Mouse (Mus musculus) liver, postnatal 0 days (tissue): ENCODE results near the gene Smim11. TPM values are rescaled to one million over a fixed set of nuclear protein-coding genes. Genes with fewer than 3 reads are reported as not detected.

Experiments
- ATAC-seq: fragments of 200-750 bp; cut with Nextera tagmentation; 2 replicates; pipeline ENCODE4 v1.8.0; 2017; ENCODE audit warnings: mild to moderate bottlenecking, moderate library complexity
- DNase-seq: peaks from one replicate; pipeline ENCODE4 v3.0.0-alpha.2; 2016
- H3K27ac ChIP-seq: fragments of 300-500 bp; sonication (generic); 2 replicates; pipeline ENCODE4 v1.5.1; 2014; ENCODE audit warnings: antibody characterized with exemption, moderate library complexity, mild to moderate bottlenecking, low read depth
- H3K27me3 ChIP-seq: fragments of 300-500 bp; sonication (generic); 2 replicates; pipeline ENCODE4 v1.6.1; 2014; ENCODE audit warnings: low read length, control low read depth, mixed read lengths; ENCODE audit not compliant: insufficient read depth
- H3K36me3 ChIP-seq: fragments of 300-500 bp; sonication (generic); replicated peaks from 2 replicates; pipeline ENCODE4 v1.6.1; 2014; ENCODE audit warnings: mild to moderate bottlenecking, control low read depth, low read length, moderate library complexity, mixed read lengths; ENCODE audit not compliant: insufficient read depth
- H3K4me1 ChIP-seq: fragments of 300-500 bp; sonication (generic); 2 replicates; pipeline ENCODE4 v1.6.1; 2014; ENCODE audit warnings: antibody characterized with exemption, mild to moderate bottlenecking, control low read depth; ENCODE audit not compliant: insufficient read depth
- H3K4me2 ChIP-seq: fragments of 300-500 bp; sonication (generic); 2 replicates; pipeline ENCODE4 v1.6.1; 2014; ENCODE audit warnings: low read depth, mild to moderate bottlenecking, low read length, moderate library complexity, mixed read lengths
- H3K4me3 ChIP-seq: fragments of 300-500 bp; sonication (generic); 2 replicates; pipeline ENCODE4 v1.5.1; 2014; ENCODE audit warnings: low read depth, low read length
- H3K9ac ChIP-seq: fragments of 300-500 bp; sonication (generic); replicated peaks from 2 replicates; pipeline ENCODE4 v1.6.1; 2014; ENCODE audit warnings: mild to moderate bottlenecking, moderate library complexity
- H3K9me3 ChIP-seq: fragments of 300-500 bp; sonication (generic); 2 replicates; pipeline ENCODE4 v1.6.1; 2016; ENCODE audit warnings: mild to moderate bottlenecking, control low read depth, low read length, mixed read lengths
- CTCF ChIP-seq: sonication (generic); IDR thresholded peaks from 2 replicates; pipeline ENCODE4 v1.5.1; 2016; ENCODE audit warnings: antibody characterized with exemption, low read depth
- EP300 ChIP-seq: IDR thresholded peaks from 2 replicates; pipeline ENCODE4 v1.6.1; 2016; ENCODE audit warnings: antibody characterized with exemption, low read depth, mild to moderate bottlenecking
- WGBS: fragments of 180-500 bp; shearing (Covaris S2); extraction: QIAGEN DNeasy Blood & Tissue Kit; methylation state at CpG from one replicate; pipeline ENCODE4 v1.1.7; 2014; ENCODE audit not compliant: insufficient replicate concordance; 5-methylcytosine and 5-hydroxymethylcytosine counted together
- polyA plus RNA-seq: library from polyadenylated mRNA; unstranded; fragments of >200 nt; fragmentation: Nextera tagmentation; extraction: Ambion mirVana; gene quantifications from 2 replicates; pipeline ENCODE4 v1.2.1, GENCODE M21; 2015

The Smim11 gene
- polyA plus RNA-seq, 1 experiment from 2014 or later = 42.5 TPM

DNA sequence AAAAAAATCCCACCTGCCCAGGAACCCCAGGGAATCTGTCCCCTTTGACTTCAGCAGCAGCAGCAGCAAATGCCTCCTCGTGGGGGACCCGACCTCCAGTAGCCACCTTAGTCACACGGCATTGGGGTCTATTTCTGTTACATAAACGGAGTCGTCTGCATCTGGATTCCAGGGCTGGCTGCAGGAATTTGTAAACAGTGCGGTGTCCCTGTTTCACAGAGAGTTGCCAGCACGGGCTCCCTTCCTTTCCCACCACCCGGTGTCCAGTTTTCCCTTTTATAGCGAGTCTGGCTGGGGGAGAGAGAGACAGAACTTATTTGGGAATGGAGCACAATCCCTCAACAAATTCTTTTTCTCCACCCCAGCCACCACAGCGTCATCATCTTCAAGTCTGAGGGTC is 16.0 kb upstream of the Smim11 start:
- TF ChIP-seq EP300 (no peak), CTCF (no peak)
- ATAC-seq = no peak
- Histone ChIP-seq H3K27me3 (no peaks in the 10 kb centered on the region), H3K36me3 (no peaks in the 10 kb centered on the region), H3K4me1 (no peaks in the 10 kb centered on the region), H3K27ac (no peak overlapping the region), H3K4me3 (no peak overlapping the region), H3K4me2 (no peak overlapping the region), H3K9ac (no peak overlapping the region), H3K9me3 (no peaks in the 10 kb centered on the region)
- no peak for DNase-seq
- 30% methylated on average over 10 of the region's 10 CpGs for WGBS

DNA sequence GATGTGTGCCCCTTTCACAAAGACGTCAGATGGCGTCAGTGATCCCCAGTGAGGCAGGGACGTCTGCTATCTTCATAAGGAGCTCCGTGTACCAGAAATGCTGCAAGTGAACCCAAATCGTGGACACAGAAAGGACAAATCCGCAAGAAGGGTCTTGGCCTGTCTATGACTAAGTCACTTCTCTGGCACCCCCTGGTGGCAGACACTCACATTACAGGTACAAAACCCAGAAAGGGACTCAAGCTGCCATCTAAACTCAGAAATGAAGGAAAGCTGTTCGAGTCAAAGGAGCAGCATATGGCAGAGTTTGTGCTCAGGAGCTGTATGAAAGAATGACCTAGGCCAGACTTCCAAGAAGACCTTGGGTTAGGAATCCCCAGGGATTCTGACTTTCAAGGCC is 14.5 kb upstream of the Smim11 start:
- Histone ChIP-seq H3K9ac (no peak overlapping the region), H3K9me3 (no peaks in the 10 kb centered on the region), H3K27ac (no peak overlapping the region), H3K4me1 (no peaks in the 10 kb centered on the region), H3K27me3 (no peaks in the 10 kb centered on the region), H3K4me3 (no peak overlapping the region), H3K36me3 (no peaks in the 10 kb centered on the region), H3K4me2 (no peak overlapping the region)
- ATAC-seq (peak; percentile 17; the same call in 1 of the 2 replicates), DNase-seq (peak; percentile 85)
- TF ChIP-seq CTCF = peak; percentile 92
- TF ChIP-seq EP300 = no peak
- 9% methylated on average over 7 of the region's 7 CpGs for WGBS

DNA sequence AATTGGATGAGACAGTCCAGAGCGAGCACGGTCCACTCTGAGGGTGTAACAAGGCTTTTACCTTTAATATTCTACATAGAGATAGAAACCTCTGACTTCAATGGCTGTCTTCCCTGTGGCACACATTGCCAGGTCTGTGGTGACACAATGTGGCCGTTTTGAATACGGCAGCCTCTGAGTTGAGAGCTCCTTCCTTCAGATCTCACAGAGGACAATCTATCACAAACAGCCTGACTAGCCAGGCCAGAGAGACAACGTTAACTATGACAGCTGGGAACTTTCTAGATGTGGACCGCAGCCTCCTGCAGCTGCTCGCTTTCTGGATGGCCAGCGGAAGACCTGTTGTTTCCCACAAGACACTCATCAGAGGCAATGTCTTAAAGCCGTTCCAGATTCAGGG is 12.3 kb upstream of the Smim11 start:
- TF ChIP-seq CTCF (peak; percentile 53), EP300 (no peak)
- Histone ChIP-seq H3K27me3 (0 out of 2 replicates have a peak, but pooled peaks cover 4% of the 10 kb centered on the region), H3K27ac (no peak overlapping the region), H3K4me2 (no peak overlapping the region), H3K4me1 (no peaks in the 10 kb centered on the region), H3K9me3 (no peaks in the 10 kb centered on the region), H3K9ac (no peak overlapping the region), H3K36me3 (no peaks in the 10 kb centered on the region), H3K4me3 (no peak overlapping the region)
- DNase-seq (no peak), ATAC-seq (no peak)
- 80% methylated on average over 9 of the region's 9 CpGs for WGBS

DNA sequence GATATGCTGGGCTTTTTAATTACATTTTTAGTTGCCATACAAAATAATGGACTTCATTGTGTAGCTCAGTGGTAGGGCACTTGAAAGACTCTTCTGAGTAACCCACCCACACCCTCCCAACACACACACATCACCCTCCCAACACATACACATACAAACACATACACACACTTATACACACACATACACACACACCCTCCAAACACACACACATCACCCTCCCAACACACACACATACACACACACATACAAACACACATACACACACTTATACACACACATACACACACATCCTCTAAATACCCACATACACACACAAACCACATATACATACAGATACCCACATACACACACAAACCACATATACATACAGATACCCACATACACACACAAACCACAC is 11.0 kb upstream of the Smim11 start:
- Histone ChIP-seq H3K27me3 (0 out of 2 replicates have a peak, but pooled peaks cover 4% of the 10 kb centered on the region), H3K4me3 (no peak overlapping the region), H3K27ac (no peak overlapping the region), H3K9ac (no peak overlapping the region), H3K4me2 (no peak overlapping the region), H3K4me1 (no peaks in the 10 kb centered on the region), H3K9me3 (no peaks in the 10 kb centered on the region), H3K36me3 (no peaks in the 10 kb centered on the region)
- TF ChIP-seq CTCF (no peak), EP300 (no peak)
- no peak for DNase-seq
- ATAC-seq = no peak

DNA sequence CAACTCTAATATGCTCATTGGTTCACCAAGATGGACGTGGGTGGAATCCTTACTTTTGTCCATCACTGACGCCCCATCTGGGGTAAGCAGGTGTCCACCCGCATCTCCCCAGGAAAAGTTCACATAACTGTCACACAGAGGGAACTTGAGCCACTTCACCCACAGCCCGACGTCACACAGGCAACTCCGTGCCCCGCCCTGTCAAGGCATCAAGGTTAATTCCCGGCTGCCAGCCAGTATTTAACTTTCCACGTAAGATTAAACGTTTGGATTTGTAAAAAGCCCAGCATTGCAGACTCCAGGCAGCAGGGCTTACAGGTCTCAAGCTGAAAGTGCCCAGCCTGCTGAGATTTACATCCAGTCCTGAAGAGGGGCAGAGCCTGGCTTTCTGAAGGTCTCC is 9.0 kb upstream of the Smim11 start, which contains the start of gene Kcne2:
TSS of gene Kcne2 (plus strand) at position 289 of the 400 bp plus-strand sequence.
- Histone ChIP-seq H3K4me1 (no peaks in the 10 kb centered on the region), H3K4me3 (no peak within 1 kb of the TSS), H3K9ac (no peak within 1 kb of the TSS), H3K9me3 (no peaks in the 10 kb centered on the region), H3K27me3 (0 out of 2 replicates have a peak, but pooled peaks cover 4% of the 10 kb centered on the region), H3K36me3 (no peaks in the 10 kb centered on the region), H3K4me2 (no peak within 1 kb of the TSS), H3K27ac (no peak within 1 kb of the TSS)
- 61% methylated on average over 10 of the region's 10 CpGs for WGBS
- ATAC-seq = no peak
- TF ChIP-seq CTCF (no peak), EP300 (no peak)
- no peak for DNase-seq

DNA sequence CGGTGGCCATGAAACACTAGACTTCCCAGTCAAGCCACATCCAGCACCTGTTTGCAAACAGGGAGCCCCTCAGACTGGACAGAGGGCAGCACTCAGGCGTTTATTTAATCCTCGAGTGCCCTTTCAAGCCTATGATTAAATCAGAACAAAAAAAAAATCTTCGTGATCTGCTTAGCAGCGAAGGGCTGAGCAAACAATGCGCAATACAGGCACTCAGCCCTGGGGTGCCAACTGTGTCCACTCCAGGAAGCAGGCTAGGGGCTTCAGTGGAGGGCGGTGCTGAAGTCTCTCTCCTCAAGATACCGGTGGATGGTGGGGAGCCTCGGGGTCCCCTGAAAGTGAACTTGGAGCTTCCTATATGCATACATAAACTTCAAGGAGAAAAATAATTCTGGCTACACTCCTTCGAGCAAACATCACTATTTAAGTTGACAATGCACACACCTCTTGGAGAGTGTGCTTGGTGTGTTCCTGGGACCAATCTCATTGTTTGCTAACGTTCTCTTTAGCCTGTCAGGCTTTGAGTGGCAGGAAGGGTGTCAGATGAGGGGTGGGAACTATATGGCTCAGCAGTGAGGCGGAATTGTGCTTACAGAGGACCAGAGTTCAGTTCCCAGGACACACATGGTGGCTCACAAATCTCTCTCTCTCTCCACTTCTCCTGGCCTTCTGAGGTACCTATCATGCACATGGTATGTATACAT is 6.7 kb upstream of the Smim11 start:
- Histone ChIP-seq H3K27ac (no peak overlapping the region), H3K4me2 (no peak overlapping the region), H3K27me3 (0 out of 2 replicates have a peak, but pooled peaks cover 4% of the 10 kb centered on the region), H3K9me3 (no peaks in the 10 kb centered on the region), H3K4me3 (no peak overlapping the region), H3K36me3 (no peaks in the 10 kb centered on the region), H3K9ac (no peak overlapping the region), H3K4me1 (no peaks in the 10 kb centered on the region)
- DNase-seq (no peak), ATAC-seq (no peak)
- TF ChIP-seq EP300 = no peak
- no peak for TF ChIP-seq CTCF
- WGBS = 51% methylated on average over 12 of the region's 12 CpGs
